Mouse (Mus musculus) CH12.LX (cell line): ENCODE measurements at regions not wholly inside any gene's neighbourhood (a gene's known extent, or its start where the extent isn't known, plus 50 kb on each side); places are given as distances from the start of the nearest gene placed in this dataset.

Source experiments
- DNase-seq: peaks from one replicate; pipeline ENCODE4 v3.0.0-alpha.2; 2013; ENCODE audit errors: extremely low read depth
- H3K27ac ChIP-seq: 2 replicates; pipeline ENCODE4 v1.5.1; 2012; ENCODE audit warnings: low read depth, mild to moderate bottlenecking, control low read depth, moderate library complexity; ENCODE audit not compliant: insufficient read depth
- H3K27me3 ChIP-seq: replicated peaks from 2 replicates; pipeline ENCODE3; 2012; ENCODE audit warnings: inconsistent platforms
- H3K36me3 ChIP-seq, 2 experiments: replicated peaks in 1 of 2; 2 replicates each; pipeline versions ENCODE3 to v1.6.1; 2012; ENCODE audit warnings: inconsistent platforms in 1 of 2, low read length in 1 of 2, mild to moderate bottlenecking in 1 of 2, mixed read lengths in 1 of 2, moderate library complexity in 1 of 2; ENCODE audit not compliant: control insufficient read depth in 1 of 2, insufficient read depth in 1 of 2
- H3K4me1 ChIP-seq, 2 experiments: 2 replicates each; pipeline ENCODE4 v1.6.1; 2012; ENCODE audit warnings: inconsistent platforms in 1 of 2, moderate library complexity in 1 of 2; ENCODE audit not compliant: insufficient read depth in 2 of 2, control insufficient read depth in 1 of 2
- H3K4me2 ChIP-seq: 2 replicates; pipeline ENCODE4 v1.6.1; 2012; ENCODE audit warnings: low read depth, mild to moderate bottlenecking, control low read depth; ENCODE audit not compliant: poor library complexity, insufficient read depth, severe bottlenecking
- H3K4me3 ChIP-seq, 3 experiments: fragments of 150-350 bp in 1 of 3; sonication (generic) in 1 of 3; replicated peaks in 1 of 3; 2 replicates each; pipeline versions ENCODE3 to v1.5.1; 2011 to 2012; ENCODE audit warnings: low read depth in 2 of 3, low read length in 2 of 3, mild to moderate bottlenecking in 2 of 3, moderate library complexity in 2 of 3, control low read depth in 1 of 3, improper control_type of control experiment in 1 of 3, inconsistent platforms in 1 of 3, mixed read lengths in 1 of 3; ENCODE audit not compliant: poor library complexity in 1 of 3
- H3K79me2 ChIP-seq: replicated peaks from 2 replicates; pipeline ENCODE4 v1.6.1; 2012; ENCODE audit warnings: mild to moderate bottlenecking, moderate library complexity; ENCODE audit not compliant: control insufficient read depth, poor library complexity, insufficient read depth, severe bottlenecking; ENCODE audit errors: extremely low read depth
- H3K9ac ChIP-seq: 2 replicates; pipeline ENCODE4 v1.6.1; 2012; ENCODE audit warnings: low read depth, mild to moderate bottlenecking, control low read depth, moderate library complexity; ENCODE audit not compliant: insufficient read depth
- H3K9me3 ChIP-seq: replicated peaks from 2 replicates; pipeline ENCODE3; 2012; ENCODE audit warnings: low read length, inconsistent platforms, mixed read lengths
- ELF1 ChIP-seq: IDR thresholded peaks from 2 replicates; pipeline ENCODE4 v1.6.1; 2014; ENCODE audit warnings: low read depth, mild to moderate bottlenecking, inconsistent platforms, low read length, improper control_type of control experiment
- EP300 ChIP-seq: IDR thresholded peaks from 2 replicates; pipeline ENCODE4 v1.6.1; 2011; ENCODE audit warnings: low read length, improper control_type of control experiment
- ETS1 ChIP-seq: conservative IDR thresholded peaks from 2 replicates; pipeline ENCODE4 v1.6.1; 2012; ENCODE audit warnings: low read depth, mild to moderate bottlenecking, inconsistent platforms, low read length, improper control_type of control experiment, moderate library complexity
- GABPA ChIP-seq: IDR thresholded peaks from 2 replicates; pipeline ENCODE4 v1.6.1; 2012; ENCODE audit warnings: low read depth, low read length, improper control_type of control experiment, inconsistent platforms; ENCODE audit not compliant: insufficient replicate concordance
- MXI1 ChIP-seq: IDR thresholded peaks from 2 replicates; pipeline ENCODE4 v1.6.1; 2011; ENCODE audit warnings: mild to moderate bottlenecking, low read depth, low read length, improper control_type of control experiment
- MYC ChIP-seq: IDR thresholded peaks from 2 replicates; pipeline ENCODE4 v1.6.1; 2011; ENCODE audit warnings: low read depth, mild to moderate bottlenecking, improper control_type of control experiment, low read length
- USF1 ChIP-seq: IDR thresholded peaks from 2 replicates; pipeline ENCODE4 v1.6.1; 2014; ENCODE audit warnings: low read depth, mild to moderate bottlenecking, inconsistent platforms, low read length, improper control_type of control experiment
- ZC3H11A ChIP-seq: IDR thresholded peaks from 2 replicates; pipeline ENCODE4 v1.6.1; 2012; ENCODE audit warnings: low read depth, mild to moderate bottlenecking, inconsistent platforms, low read length, improper control_type of control experiment
- ZKSCAN1 ChIP-seq: IDR thresholded peaks from 2 replicates; pipeline ENCODE4 v1.6.1; 2012; ENCODE audit warnings: low read depth, inconsistent platforms, low read length, improper control_type of control experiment, borderline replicate concordance
- ZMIZ1 ChIP-seq: IDR thresholded peaks from 2 replicates; pipeline ENCODE4 v1.6.1; 2012; ENCODE audit warnings: low read depth, mild to moderate bottlenecking, inconsistent platforms, low read length, improper control_type of control experiment
- ZNF384 ChIP-seq: IDR thresholded peaks from 2 replicates; pipeline ENCODE4 v1.6.1; 2012; ENCODE audit warnings: low read depth, low read length, improper control_type of control experiment, inconsistent platforms
- dilution Hi-C: fragments of 300-500 bp; cut with MboI; formaldehyde crosslinking; loops from 2 replicates; pipeline ENCODE4 v1.14.3; 2020; ENCODE audit warnings: low sequenced_read_pairs; ENCODE audit not compliant: extremely low pct_unique_long_range_greater_than_20kb, extremely low pct_ligation_motif_present
- in situ Hi-C: fragments of 300-500 bp; cut with MboI; formaldehyde crosslinking; loops from 3 replicates; pipeline ENCODE4 v1.14.3; 2019; ENCODE audit warnings: low sequenced_read_pairs, low pct_ligation_motif_present, low pct_unique_long_range_greater_than_20kb, mixed read lengths

- in situ Hi-C loops (no loop called here), dilution Hi-C loops (no loop called here)
- Histone ChIP-seq H3K27me3 (no peaks in the 10 kb centered on the region), H3K27ac (no peak overlapping the region), H3K79me2 (no peaks in the 10 kb centered on the region), H3K4me1 (no peaks in the 10 kb centered on the region), H3K9ac (no peak overlapping the region), H3K4me3 (no peak overlapping the region), H3K4me2 (no peak overlapping the region), H3K9me3 (peaks cover 9% of the 10 kb centered on the region), H3K36me3 (no peaks in the 10 kb centered on the region)
- TF ChIP-seq MXI1: no peak
- no peak for DNase-seq
Observed at GRCm38 (mm10) chr12:68242683-68243082, 916.3 kb downstream of the Rps29 start.

DNA sequence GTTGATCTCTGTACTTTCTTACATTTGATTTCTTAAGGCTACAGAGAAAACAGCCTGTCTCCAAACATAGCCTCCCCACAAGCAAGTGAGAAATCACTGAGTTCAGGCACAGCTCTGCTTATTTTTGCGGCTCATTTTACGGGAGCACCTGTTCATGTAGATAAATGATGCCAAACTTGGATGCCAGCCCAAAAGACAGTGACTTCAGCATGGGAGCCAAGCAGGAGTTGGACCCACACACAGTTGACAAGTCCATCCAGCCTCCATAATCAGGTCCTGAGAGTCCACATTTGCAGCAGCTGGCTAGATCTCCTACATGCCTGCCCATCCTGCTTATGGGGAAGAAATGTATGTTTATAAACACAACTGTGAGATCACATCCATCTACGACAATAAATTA lies 927.2 kb downstream of the Rps29 start:
- Histone ChIP-seq H3K36me3 (no peaks in the 10 kb centered on the region), H3K27ac (no peak overlapping the region), H3K4me2 (no peak overlapping the region), H3K79me2 (no peaks in the 10 kb centered on the region), H3K27me3 (no peaks in the 10 kb centered on the region), H3K4me1 (no peaks in the 10 kb centered on the region), H3K4me3 (no peak overlapping the region), H3K9ac (no peak overlapping the region), H3K9me3 (peaks cover 15% of the 10 kb centered on the region)
- TF ChIP-seq ZMIZ1: no peak
- no peak for TF ChIP-seq MYC
- TF ChIP-seq ZNF384: no peak
- no peak for TF ChIP-seq ZKSCAN1
- no peak for TF ChIP-seq USF1
- no peak for TF ChIP-seq ELF1
- TF ChIP-seq EP300: no peak
- TF ChIP-seq GABPA: no peak
- TF ChIP-seq ETS1: no peak
- no peak for TF ChIP-seq ZC3H11A
- no peak for TF ChIP-seq MXI1
- in situ Hi-C loops: no loop called here
- dilution Hi-C loops: no loop called here
- DNase-seq: no peak

GRCm38 (mm10) chr12:68217091-68217490 lies 941.9 kb downstream of the Rps29 start:
- in situ Hi-C loops (no loop called here), dilution Hi-C loops (no loop called here)
- DNase-seq: no peak
- Histone ChIP-seq H3K27me3 (no peaks in the 10 kb centered on the region), H3K4me3 (no peak overlapping the region), H3K36me3 (no peaks in the 10 kb centered on the region), H3K9me3 (peaks cover 9% of the 10 kb centered on the region), H3K4me2 (no peak overlapping the region), H3K79me2 (no peaks in the 10 kb centered on the region), H3K27ac (no peak overlapping the region), H3K9ac (no peak overlapping the region), H3K4me1 (no peaks in the 10 kb centered on the region)
- TF ChIP-seq ETS1: no peak
